Mouse (Mus musculus): Measurements from ENCODE around the gene Ttll7. TPM values are rescaled to one million over a fixed set of nuclear protein-coding genes. Genes with fewer than 3 reads are reported as not detected.

Gene Ttll7
- total RNA-seq, 1 experiment from 2014 or later: 0.09 TPM

DNA sequence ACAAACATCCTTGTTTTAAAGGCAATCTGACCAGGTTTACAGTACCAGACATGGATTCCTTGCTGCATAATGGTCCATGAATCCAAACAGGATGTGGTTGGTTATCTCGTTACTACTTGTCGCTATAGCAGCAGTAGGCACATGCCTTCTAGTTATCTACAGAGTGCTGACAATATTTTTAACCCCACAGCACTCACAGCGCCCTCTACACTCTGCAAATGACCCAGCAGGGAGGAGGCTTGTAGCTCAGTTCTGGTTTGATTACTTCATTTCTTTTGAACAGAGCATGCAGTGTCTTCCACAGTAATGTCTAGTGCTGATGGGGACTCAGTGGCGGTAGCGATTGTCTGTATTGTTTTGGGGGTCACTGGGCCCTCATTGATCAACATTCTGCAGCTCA is 56.8 kb downstream of the Ttll7 start:
- ATAC-seq (replicated peaks; ENCODE audit: low read depth, poor library complexity, severe bottlenecking): peak; percentile 88

- ATAC-seq (replicated peaks; ENCODE audit: low read depth, poor library complexity, severe bottlenecking): no peak
Observed at GRCm38 (mm10) chr3:146913107-146913506, 60.9 kb downstream of the Ttll7 start.

DNA sequence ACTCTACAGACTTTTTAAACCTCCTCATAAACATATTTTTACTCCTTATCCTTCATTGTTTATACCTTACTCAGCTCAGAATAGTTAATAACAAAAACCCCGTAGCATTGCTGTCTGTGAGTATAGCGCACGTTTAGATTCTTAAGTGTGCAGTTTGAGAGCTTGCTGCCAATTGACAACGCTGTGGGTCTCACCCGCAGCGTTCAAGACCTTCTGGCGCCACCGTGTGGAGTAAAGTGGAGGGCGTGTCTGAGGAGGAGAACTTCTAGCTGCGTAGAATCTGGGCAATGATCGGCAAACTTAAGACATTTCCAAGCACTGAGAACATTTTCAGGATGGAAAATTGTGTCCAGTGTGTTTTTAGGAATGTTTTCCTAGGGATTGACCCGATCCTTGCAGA is 62.6 kb downstream of the Ttll7 start:
- ATAC-seq (replicated peaks; ENCODE audit: low read depth, poor library complexity, severe bottlenecking): peak; percentile 100

- ATAC-seq (replicated peaks; ENCODE audit: low read depth, poor library complexity, severe bottlenecking): no peak
Observed at GRCm38 (mm10) chr3:146917891-146918290, 65.7 kb downstream of the Ttll7 start.

DNA sequence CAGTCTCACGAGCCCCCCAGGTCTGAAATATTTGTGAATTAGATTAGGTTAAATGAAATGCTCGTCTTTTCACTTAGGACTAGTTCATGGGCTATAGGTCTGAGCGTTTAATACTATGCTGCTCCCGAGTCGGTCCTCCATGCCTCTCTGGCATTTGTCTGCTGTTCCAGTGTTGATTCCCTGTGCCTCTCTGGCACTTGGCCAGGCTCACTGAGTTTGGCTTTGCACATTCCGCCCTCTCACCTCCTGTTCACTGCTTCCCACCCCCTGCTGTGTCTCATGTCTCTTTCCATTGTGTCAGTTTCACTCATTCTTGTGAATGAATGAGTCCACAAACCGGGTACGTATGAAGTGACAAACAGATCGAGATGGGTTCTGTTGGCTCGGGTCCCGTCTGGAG is 66.2 kb downstream of the Ttll7 start:
- no peak for ATAC-seq (replicated peaks; ENCODE audit: low read depth, poor library complexity, severe bottlenecking)

DNA sequence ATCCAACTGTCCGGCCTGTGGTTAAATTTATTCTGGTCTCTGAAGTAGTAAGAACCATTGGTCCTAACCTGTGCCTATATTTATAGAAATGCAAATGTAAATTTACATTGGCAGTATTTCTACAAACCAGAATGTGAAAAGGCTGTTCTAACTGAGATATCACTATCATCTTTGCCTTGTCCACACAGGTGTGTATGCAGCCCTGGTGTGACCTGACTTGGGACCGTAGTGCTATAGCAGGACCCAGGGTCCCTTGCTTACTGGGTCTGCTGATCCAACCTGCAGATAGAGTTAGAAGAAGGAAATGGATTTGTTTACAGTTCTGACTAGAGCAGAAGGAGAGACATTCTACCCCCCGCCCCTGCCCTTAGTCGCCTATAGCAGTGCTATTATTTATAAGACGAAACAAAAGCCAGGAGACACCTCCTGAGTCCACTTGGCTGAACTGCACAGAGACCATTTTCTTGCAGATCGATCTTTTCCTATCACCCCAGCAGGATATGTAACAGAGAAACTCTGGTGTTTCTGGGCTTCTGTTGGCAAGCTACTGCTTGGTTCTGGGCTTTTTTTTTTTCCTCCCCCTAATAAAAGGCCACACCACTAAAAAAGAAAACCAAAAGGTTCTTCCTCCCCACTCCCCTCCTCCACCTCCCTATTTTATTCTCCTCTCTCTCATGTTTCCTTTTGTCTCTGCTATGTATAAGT is 75.3 kb downstream of the Ttll7 start:
- no peak for ATAC-seq (replicated peaks; ENCODE audit: low read depth, poor library complexity, severe bottlenecking)

GRCm38 (mm10) chr3:146928141-146928540 is 76.0 kb downstream of the Ttll7 start:
- ATAC-seq (replicated peaks; ENCODE audit: low read depth, poor library complexity, severe bottlenecking): no peak

GRCm38 (mm10) chr3:146929011-146929410 is 76.8 kb downstream of the Ttll7 start:
- no peak for ATAC-seq (replicated peaks; ENCODE audit: low read depth, poor library complexity, severe bottlenecking)

GRCm38 (mm10) chr3:146931190-146931589 is 79.0 kb downstream of the Ttll7 start:
- ATAC-seq (replicated peaks; ENCODE audit: low read depth, poor library complexity, severe bottlenecking): no peak

DNA sequence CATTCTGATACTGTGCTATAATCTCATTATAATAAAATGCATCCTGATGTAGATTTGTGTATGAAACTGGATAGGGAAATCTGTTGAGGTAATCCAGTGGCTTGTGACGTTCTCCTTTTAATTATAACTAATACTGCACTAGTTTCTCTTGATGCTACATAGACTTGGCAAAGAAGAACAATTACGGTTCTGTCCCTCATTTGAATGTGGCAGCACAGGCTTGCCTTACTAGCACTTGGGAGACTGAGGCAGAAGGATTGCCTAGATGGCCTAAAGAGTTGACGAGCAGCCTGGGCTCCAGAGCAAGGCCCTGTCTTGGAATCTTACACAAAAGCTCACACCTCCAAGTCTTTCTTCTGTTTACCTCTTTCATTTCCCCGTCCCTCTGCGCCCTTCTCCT is 80.3 kb downstream of the Ttll7 start:
- ATAC-seq (replicated peaks; ENCODE audit: low read depth, poor library complexity, severe bottlenecking): no peak

GRCm38 (mm10) chr3:146936888-146937287 is 84.7 kb downstream of the Ttll7 start:
- ATAC-seq (replicated peaks; ENCODE audit: low read depth, poor library complexity, severe bottlenecking): no peak

- ATAC-seq (replicated peaks; ENCODE audit: low read depth, poor library complexity, severe bottlenecking): peak; percentile 68; the same call in 1 of the 2 replicates
Observed at GRCm38 (mm10) chr3:146939391-146940250, 87.5 kb downstream of the Ttll7 start.

GRCm38 (mm10) chr3:146943101-146943500 is 90.9 kb downstream of the Ttll7 start:
- ATAC-seq (replicated peaks; ENCODE audit: low read depth, poor library complexity, severe bottlenecking): no peak

- ATAC-seq (replicated peaks; ENCODE audit: low read depth, poor library complexity, severe bottlenecking): no peak
Observed at GRCm38 (mm10) chr3:146945342-146945741, 93.2 kb downstream of the Ttll7 start.

DNA sequence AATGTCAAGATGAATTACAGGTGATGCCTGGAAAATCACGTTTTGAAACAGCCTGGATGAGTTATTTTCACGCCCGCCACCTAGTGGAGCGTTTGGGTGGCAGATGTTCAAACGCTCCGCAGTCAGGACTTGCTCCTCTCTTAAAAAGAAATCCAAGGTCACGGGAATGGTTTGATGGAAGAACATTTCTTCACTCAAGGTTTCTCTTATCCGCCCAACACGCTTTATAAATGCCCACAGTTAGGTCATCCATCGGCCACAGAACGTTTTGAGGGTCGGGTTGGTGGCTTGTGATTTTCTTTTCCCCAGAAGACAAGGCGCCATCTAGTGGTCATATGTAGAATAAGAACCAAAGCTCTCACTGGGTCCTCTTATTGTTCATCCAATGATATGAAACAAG is 93.7 kb downstream of the Ttll7 start:
- peak; percentile 94 for ATAC-seq (replicated peaks; ENCODE audit: low read depth, poor library complexity, severe bottlenecking)

- ATAC-seq (replicated peaks; ENCODE audit: low read depth, poor library complexity, severe bottlenecking): no peak
Observed at GRCm38 (mm10) chr3:146946641-146947040, 94.5 kb downstream of the Ttll7 start.

DNA sequence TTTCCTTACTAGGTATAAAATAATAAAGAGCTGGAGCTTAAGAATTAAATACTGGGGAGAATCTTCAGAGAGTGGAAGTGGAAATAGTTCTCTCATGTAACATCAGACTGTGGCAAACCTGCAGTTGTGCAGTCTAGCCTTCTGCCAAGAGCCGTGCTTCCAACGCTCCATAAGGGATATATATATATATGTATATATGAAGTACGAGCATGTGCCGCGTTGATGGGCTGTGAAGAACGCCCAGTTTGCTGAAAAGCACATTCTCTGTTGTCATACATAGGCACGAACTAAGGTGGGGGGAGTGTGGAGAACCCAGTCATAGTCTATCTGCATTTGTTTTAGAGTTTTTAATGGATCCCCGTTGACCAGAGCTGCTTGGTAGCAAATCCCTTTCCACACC is 104.6 kb downstream of the Ttll7 start:
- no peak for ATAC-seq (replicated peaks; ENCODE audit: low read depth, poor library complexity, severe bottlenecking)

GRCm38 (mm10) chr3:146962838-146963237 is 110.7 kb downstream of the Ttll7 start:
- no peak for ATAC-seq (replicated peaks; ENCODE audit: low read depth, poor library complexity, severe bottlenecking)

GRCm38 (mm10) chr3:146964384-146964783 is 112.2 kb downstream of the Ttll7 start:
- ATAC-seq (replicated peaks; ENCODE audit: low read depth, poor library complexity, severe bottlenecking): peak; percentile 94

DNA sequence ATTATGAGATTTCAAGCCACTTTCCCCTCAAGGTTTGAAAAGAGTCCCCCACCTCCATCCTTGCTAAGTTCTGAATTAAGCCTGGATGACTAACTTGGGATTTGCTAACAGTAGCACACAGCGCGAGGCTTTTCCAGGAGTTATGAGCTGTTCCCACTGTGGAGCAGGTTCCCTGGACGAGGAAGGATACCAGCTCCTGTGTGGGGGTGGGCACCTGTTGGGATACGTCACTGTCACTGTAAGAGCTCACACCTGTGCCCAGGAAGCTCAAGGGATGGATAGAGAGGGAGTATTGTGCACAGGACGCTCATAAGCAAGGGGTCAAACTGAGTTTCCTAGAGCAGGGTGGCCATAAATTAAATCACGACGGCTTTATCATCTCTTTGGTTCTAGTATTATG is 115.1 kb downstream of the Ttll7 start:
- no peak for ATAC-seq (replicated peaks; ENCODE audit: low read depth, poor library complexity, severe bottlenecking)

DNA sequence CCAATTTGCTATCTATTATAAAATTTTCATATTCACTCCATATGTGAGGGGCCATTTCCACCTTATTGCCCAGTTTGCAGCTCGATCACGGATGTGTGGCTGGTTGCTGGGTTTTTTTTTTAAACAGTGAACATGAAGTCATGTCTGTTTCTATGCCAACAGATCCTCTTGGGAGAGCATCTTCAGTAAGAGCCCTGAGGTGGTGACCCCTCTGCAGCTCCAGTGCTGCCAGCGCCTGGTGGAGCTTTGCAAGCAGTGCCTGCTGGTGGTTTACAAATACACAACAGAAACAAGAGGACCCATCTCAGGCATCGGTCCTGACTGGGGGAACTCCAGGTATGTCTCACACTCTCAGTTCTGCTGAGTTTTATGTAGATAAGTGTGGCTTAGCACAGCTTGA is 115.7 kb downstream of the Ttll7 start:
- no peak for ATAC-seq (replicated peaks; ENCODE audit: low read depth, poor library complexity, severe bottlenecking)
